Mouse (Mus musculus): ENCODE measurements at regions not wholly inside any gene's neighbourhood (a gene's known extent, or its start where the extent isn't known, plus 50 kb on each side); places are given as distances from the start of the nearest gene placed in this dataset.

- TF ChIP-seq CTCF (IDR thresholded peaks at IDR 0.05; ENCODE audit: low read depth): no peak
- no peak for TF ChIP-seq EP300 (IDR thresholded peaks at IDR 0.05; ENCODE audit: low read depth)
Observed at GRCm38 (mm10) chrX:12990777-12991176, 80.5 kb upstream of the Usp9x start.

All from liver, embryonic 14.5 days (tissue).